Mouse (Mus musculus): ENCODE results near the gene Nudt5. TPM values are rescaled to one million over a fixed set of nuclear protein-coding genes. Genes with fewer than 3 reads are reported as not detected.

Gene Nudt5
- polyA plus RNA-seq, 1 experiment from 2014 or later, result 64.7 TPM

DNA sequence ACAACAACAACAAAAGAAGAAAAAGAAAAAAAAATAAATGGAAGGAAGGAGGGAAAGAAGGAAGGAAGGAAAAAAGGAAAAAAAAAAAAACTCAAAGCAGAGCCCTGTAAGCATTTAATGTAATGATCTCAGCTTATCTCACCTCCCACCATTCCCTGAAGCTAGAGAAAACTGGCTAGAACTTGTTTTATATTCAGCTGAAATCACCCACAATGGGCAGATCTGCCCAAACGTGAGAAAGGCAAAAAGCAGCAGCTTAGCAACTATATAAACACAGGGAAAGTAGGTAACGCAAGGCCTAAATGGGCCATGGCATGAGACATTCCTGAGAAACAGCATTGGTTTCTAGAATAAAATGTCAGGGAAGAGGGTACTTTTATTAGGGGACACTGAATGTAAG is 44.6 kb downstream of the Nudt5 start:
- Histone ChIP-seq H3K4me3 (no peak overlapping the region), H3K36me3 (peaks cover 38% of the 10 kb centered on the region), H3K4me1 (no peaks in the 10 kb centered on the region), H3K9me3 (no peaks in the 10 kb centered on the region), H3K27ac (no peak overlapping the region), H3K4me2 (replicated peaks) (no peak overlapping the region), H3K27me3 (replicated peaks) (no peaks in the 10 kb centered on the region), H3K9ac (no peak overlapping the region)
- WGBS, result 81% methylated on average over 2 of the region's 2 CpGs
- ATAC-seq (ENCODE audit: low FRiP score, low read depth), result no peak

DNA sequence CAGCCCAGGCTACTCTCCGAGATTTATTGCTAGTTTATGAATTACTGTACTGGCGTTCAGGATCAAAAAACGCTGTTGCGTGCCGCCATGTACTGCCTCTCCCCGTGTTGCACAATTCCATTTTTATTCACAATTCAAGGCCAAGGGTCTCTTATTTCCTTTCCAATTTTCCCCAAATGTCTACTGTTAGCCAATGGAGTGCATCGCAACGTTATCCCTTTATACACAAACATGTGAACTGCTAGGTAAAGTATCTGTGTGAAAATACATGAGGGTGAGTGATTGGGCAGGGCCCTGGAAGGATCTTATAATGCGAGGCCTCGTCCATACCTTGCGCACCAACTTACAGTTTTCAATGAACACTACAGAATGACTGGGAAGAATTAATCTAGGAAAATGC is 49.5 kb downstream of the Nudt5 start:
- Histone ChIP-seq H3K27me3 (replicated peaks) (no peaks in the 10 kb centered on the region), H3K9me3 (no peaks in the 10 kb centered on the region), H3K4me2 (replicated peaks) (peak overlapping the region; percentile 68), H3K4me1 (no peaks in the 10 kb centered on the region), H3K9ac (peak overlapping the region; percentile 86; the same call in 1 of the 2 replicates), H3K4me3 (peak overlapping the region; percentile 80), H3K27ac (no peak overlapping the region), H3K36me3 (peaks cover 8% of the 10 kb centered on the region; the same call in 1 of the 2 replicates)
- ATAC-seq (ENCODE audit: low FRiP score, low read depth), result no peak
- WGBS, result 35% methylated on average over 11 of the region's 11 CpGs

DNA sequence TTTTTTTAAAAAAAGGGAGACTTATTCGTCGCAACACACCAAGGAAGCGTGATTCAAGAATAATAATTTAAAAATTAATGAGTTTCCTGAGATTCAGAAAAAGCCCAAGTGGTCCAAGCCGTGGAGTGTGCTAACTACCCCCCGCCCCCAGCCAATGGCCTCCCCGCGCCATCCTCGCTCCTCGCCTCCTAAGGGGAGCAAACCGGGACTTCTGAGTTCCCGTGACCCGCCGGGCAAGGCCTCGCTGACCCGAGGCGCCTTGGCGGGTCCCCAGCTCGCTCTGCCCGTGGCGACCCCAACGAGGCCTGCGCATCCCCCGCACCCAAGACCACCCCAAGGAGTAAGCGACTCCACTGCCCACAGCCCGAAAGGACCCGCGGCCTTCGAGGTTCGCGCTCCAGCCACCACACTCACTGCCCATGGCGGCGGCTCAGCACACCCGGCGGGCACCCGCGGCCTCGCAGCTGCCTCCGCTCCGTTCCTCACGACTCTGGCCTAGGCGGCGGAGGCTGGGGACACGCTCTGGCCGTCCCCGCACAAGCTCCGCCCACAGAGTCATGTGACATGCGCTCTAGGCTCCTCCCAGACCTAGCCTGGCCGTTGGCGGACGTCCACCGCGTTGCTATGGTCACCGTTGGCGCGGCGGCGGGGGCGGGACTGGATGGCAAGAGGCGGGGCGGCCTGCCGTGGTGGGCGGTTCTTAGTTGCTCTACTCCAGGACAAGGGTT is 50.2 kb downstream of the Nudt5 start, which contains the start of gene Sec61a2:
Sec61a2 (minus strand) TSS at position 590 of the 728 bp plus-strand sequence.
- peak within 1 kb of the TSS; percentile 80 for H3K4me3 ChIP-seq
- H3K4me2 ChIP-seq (replicated peaks), result peak within 1 kb of the TSS; percentile 68
- no peaks in the 10 kb centered on the region for H3K27me3 ChIP-seq (replicated peaks)
- no peaks in the 10 kb centered on the region for H3K4me1 ChIP-seq
- H3K27ac ChIP-seq, result peak within 1 kb of the TSS; percentile 62; the same call in 1 of the 2 replicates
- H3K36me3 ChIP-seq, result peaks cover 8% of the 10 kb centered on the region; the same call in 1 of the 2 replicates
- under 1% methylated on average over 62 of the region's 62 CpGs for WGBS
- H3K9me3 ChIP-seq, result no peaks in the 10 kb centered on the region
- peak within 1 kb of the TSS; percentile 86 for H3K9ac ChIP-seq
- peak; percentile 100 for ATAC-seq (ENCODE audit: low FRiP score, low read depth)

- Histone ChIP-seq H3K9me3 (no peaks in the 10 kb centered on the region), H3K27ac (no peak overlapping the region), H3K9ac (no peak overlapping the region), H3K27me3 (replicated peaks) (no peaks in the 10 kb centered on the region), H3K4me1 (no peaks in the 10 kb centered on the region), H3K4me3 (no peak overlapping the region), H3K4me2 (replicated peaks) (no peak overlapping the region), H3K36me3 (peaks cover 14% of the 10 kb centered on the region; the same call in 1 of the 2 replicates)
- WGBS, result 58% methylated on average over 5 of the region's 5 CpGs
- ATAC-seq (ENCODE audit: low FRiP score, low read depth), result no peak
These were observed 55.3 kb downstream of the Nudt5 start for GRCm38 (mm10) chr2:5900145-5900544.

DNA sequence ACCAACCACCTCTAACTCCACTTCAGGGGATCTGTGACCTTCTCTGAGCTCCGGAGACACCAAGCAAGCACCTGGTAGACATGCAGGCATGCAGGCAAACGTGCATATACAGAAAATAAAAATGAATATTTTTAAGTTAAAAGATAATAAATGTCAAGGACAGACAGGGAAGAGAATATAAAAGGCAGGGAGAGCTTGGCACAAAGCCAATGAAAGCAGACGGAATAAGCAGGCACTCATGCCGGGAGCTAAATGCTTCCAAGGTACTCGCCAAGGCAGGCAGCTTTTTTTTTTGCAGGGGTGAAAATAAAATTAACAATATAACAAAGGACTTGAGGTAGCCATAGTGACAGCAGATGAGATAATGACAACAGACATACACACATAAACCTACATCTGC is 61.3 kb downstream of the Nudt5 start:
- Histone ChIP-seq H3K27ac (no peak overlapping the region), H3K9me3 (no peaks in the 10 kb centered on the region), H3K4me3 (no peak overlapping the region), H3K4me1 (no peaks in the 10 kb centered on the region), H3K4me2 (replicated peaks) (no peak overlapping the region), H3K27me3 (replicated peaks) (no peaks in the 10 kb centered on the region), H3K36me3 (peaks cover 9% of the 10 kb centered on the region; the same call in 1 of the 2 replicates), H3K9ac (no peak overlapping the region)
- WGBS, result 58% methylated on average over 5 of the region's 5 CpGs
- ATAC-seq (ENCODE audit: low FRiP score, low read depth), result no peak

GRCm38 (mm10) chr2:5906625-5907024 is 61.8 kb downstream of the Nudt5 start:
- H3K36me3 ChIP-seq, result peaks cover 8% of the 10 kb centered on the region; the same call in 1 of the 2 replicates
- H3K9ac ChIP-seq, result no peak overlapping the region
- H3K4me3 ChIP-seq, result no peak overlapping the region
- no peak overlapping the region for H3K27ac ChIP-seq
- ATAC-seq (ENCODE audit: low FRiP score, low read depth), result no peak
- 51% methylated on average over 3 of the region's 3 CpGs for WGBS
- no peak overlapping the region for H3K4me2 ChIP-seq (replicated peaks)
- H3K4me1 ChIP-seq, result 0 out of 2 replicates have a peak, but pooled peaks cover under 1% of the 10 kb centered on the region
- H3K9me3 ChIP-seq, result no peaks in the 10 kb centered on the region
- H3K27me3 ChIP-seq (replicated peaks), result no peaks in the 10 kb centered on the region

GRCm38 (mm10) chr2:5911282-5911965 is 66.6 kb downstream of the Nudt5 start:
- no peaks in the 10 kb centered on the region for H3K9me3 ChIP-seq
- H3K4me2 ChIP-seq (replicated peaks), result no peak overlapping the region
- 0 out of 2 replicates have a peak, but pooled peaks cover 3% of the 10 kb centered on the region for H3K4me1 ChIP-seq
- WGBS, result 64% methylated on average over 16 of the region's 16 CpGs
- H3K36me3 ChIP-seq, result peaks cover 4% of the 10 kb centered on the region; the same call in 1 of the 2 replicates
- H3K4me3 ChIP-seq, result no peak overlapping the region
- H3K27ac ChIP-seq, result no peak overlapping the region
- no peaks in the 10 kb centered on the region for H3K27me3 ChIP-seq (replicated peaks)
- no peak overlapping the region for H3K9ac ChIP-seq
- no peak for ATAC-seq (ENCODE audit: low FRiP score, low read depth)

Other genes with a start within 250 kb of the Nudt5 start
- 2.4 and 2.6 TPM in 2 replicates for gene Camk1d, start 130.5 kb upstream of the Nudt5 start, polyA plus RNA-seq (2016; fragmentation: Nextera tagmentation; extraction: Ambion mirVana)
- 310 and 330 TPM in 2 replicates for gene Cdc123, start 145 bp downstream of the Nudt5 start, polyA plus RNA-seq (2016; fragmentation: Nextera tagmentation; extraction: Ambion mirVana)
- 2.1 and 2.2 TPM in 2 replicates for gene Gm13199, start 17.9 kb downstream of the Nudt5 start, polyA plus RNA-seq (2016; fragmentation: Nextera tagmentation; extraction: Ambion mirVana)
- gene Sec61a2, start 50.4 kb downstream of the Nudt5 start, polyA plus RNA-seq (2016; fragmentation: Nextera tagmentation; extraction: Ambion mirVana), result 86.5 and 93.9 TPM in 2 replicates
- gene Dhtkd1, start 97.8 kb downstream of the Nudt5 start, polyA plus RNA-seq (2016; fragmentation: Nextera tagmentation; extraction: Ambion mirVana), result 4.7 and 5.5 TPM in 2 replicates
- gene Upf2, start 106.5 kb downstream of the Nudt5 start, polyA plus RNA-seq (2016; fragmentation: Nextera tagmentation; extraction: Ambion mirVana), result 11.3 and 13.1 TPM in 2 replicates